Mouse (Mus musculus): Measurements from ENCODE around the gene Cep70.

Gene Cep70

DNA sequence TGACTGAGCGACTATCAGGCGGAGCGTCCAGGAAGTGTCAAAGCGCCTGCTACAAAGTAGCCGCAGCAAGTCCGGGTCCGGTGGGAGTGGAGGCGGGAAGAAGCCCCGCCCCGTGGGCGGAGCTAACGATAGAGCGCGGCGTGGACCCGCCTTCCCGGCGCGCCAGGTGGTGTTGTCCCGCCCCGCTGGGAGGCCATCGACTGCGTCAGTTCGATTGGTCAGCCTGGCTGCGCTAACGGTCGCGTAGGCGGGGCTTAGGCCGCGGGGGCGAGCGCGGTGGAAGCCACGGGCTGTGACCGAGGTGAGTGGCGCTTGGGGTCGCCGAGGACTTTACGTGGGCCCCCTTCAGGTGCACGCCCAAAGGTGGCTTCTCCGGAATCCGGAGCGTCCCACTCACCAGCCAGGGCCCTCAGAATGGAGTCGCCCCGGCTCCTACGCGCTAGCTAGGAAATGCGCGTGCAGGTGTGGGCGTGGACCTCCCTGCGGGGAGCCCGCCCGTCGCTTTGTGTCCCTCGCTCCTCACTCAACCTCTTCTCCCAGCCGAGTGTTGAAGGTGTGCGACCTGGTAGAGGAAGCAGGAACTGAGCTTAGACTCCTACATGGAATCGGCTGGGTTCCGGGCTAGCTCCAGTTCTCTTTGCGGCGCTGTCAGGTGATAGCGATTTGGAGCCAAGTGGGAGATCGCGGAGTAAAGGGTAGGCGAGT lies at the start of gene Cep70:
Cep70 (plus strand) TSS at position 178 of the 705 bp plus-strand sequence.
- DNase-seq = peak; percentile 98 to 99

DNA sequence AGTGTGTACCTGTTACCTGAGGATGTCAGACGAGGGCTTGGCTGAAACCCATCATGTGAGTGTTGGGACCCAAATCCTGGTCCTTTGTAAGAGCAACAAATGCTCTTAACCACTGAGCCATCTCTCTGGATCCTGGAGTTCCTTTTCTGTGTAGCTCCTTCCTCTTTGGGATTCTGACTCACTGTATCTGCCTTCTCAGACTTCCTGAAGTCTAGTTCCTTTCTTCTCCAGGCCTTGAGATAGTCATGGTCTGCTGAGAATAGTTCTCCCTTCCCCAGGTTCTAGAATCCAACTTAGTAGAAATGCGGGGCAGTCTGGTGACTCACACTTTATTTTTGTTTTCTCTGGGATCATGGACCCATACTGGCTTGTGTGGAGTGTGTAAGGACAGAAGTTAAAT lies 30.5 kb upstream of the Cep70 start:
- no peak for DNase-seq

DNA sequence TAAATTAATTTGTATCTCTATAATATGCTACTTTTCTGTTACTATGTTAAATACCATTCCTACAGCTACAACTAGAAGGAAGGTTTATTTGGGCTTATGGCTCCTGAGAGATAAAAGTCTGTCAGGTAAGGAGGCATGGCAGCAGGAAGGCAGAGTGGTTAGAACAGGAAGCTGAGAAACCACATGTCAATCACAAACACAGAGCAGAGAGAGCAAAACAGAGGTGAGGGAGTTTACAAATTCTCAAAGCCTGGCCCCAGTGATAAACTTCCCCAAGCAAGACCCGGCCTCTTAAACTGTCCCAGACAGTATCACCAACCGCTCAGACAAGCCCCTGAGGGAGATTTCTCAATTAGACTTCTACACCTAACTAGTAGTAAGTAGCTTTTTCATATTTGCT lies 27.0 kb upstream of the Cep70 start:
- no peak for DNase-seq

DNA sequence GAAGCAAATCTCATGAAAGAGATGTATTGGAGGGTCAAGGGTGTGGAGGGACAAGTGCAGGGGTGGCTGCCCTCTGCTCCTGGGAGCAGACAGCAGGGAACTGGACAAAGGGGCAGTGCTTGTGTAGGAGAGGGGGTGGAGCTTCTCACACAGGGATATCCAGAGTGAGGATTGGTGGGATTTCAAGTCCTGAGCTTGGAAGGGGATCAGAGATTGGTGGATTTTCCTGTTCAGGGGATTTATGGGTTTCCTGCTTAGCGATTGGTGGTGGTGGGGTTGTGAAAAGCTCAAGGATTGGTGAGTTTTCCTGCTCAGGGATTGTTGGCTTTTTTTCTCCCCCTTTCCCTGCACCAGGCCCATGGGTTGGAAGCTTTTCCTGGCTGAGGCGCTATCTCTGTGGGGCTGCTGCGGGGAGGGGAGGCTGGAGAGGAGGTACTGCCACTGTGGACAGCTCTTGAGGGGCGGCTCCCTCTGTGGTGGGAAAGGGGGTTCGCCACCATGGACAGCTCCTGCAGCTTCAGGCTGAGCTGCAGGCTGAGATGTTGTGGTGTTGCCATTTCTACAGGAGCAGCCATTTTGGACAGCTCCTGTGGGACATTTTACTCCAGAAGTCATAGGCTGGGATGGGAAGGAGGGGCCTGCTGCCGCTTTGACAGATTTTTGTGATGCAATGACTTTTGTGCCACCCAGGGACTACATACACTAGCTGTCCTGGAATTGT lies 25.0 kb upstream of the Cep70 start:
- DNase-seq = peak in 1 of 2 experiments; percentile 10

DNA sequence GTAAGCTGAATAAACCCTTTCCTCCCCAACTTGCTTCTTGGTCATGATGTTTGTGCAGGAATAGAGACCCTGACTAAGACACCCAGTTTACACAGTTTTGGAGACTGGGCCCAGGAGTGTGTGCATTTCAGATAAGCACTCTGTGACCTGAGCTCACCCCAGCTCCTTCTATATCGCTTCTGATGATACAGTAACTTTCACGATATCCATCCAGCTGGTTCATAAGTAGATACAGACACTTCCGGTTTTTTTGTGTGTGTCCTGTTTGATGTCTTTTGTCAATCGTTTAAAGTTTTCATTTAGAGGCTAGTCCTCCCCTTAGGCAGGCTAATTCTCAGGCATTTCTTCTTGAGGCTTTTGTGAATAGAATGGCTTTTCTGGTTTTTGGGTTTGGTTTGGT lies 21.5 kb upstream of the Cep70 start:
- DNase-seq = no peak

DNA sequence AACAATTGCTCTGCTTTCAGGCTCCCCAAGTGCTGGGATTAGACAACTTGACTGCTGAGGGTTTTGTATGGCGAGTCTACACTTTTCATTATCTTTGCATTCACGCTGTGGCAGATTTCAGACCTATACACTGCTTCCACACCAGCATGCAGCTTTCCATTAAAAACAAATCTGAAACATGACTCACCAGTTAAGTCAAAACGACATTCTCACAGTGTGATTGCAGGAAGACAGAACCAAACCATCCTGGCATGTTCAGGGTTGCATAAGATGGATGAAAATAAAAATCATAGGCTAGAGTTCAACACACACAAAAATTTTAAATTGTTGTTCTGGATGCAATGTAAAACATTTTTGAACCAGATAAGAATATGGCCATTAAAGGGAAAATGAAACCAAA lies 18.6 kb upstream of the Cep70 start:
- no peak for DNase-seq

DNA sequence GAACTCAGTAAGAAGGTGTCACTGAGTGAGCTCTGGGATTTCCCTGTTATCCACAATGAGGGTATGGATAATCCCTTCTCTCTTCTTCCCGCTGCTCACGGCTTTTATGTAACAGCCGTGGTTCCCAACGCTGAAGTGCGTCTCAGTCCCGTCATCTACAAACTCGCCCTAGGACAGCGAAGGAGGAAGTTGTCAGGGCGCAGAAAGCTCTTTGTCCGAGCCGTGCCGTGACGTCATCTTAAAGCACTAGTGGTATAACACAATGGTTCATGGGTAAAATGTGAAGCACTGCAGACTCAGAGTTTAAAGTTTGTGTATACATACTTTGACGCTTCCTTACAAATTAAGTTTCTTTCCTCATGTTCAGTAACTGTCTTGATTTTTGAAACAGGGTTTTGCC lies 13.7 kb upstream of the Cep70 start:
- DNase-seq = no peak

DNA sequence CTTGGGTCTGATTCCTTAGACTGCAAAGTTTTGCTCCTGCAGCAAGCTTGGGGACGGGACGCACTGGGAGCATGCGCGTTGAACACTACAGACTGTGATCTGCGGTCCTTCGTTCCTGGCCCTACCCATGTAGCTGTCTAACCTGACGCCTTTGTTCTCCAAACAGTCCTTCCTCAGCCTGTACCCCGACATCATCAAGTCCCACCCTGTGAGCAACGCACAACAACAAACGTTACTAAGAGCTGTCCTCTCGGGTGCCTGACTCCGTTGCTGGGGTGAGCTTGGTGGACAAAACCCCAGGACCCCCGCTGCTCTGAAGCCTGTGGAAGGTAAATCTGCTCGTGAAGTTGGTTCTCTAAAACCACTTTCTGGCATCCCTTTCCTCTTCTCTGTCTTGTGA lies 6.0 kb upstream of the Cep70 start, which contains the start of gene Faiml:
Faiml (minus strand) TSS at position 101 of the 400 bp plus-strand sequence.
- no peak for DNase-seq

DNA sequence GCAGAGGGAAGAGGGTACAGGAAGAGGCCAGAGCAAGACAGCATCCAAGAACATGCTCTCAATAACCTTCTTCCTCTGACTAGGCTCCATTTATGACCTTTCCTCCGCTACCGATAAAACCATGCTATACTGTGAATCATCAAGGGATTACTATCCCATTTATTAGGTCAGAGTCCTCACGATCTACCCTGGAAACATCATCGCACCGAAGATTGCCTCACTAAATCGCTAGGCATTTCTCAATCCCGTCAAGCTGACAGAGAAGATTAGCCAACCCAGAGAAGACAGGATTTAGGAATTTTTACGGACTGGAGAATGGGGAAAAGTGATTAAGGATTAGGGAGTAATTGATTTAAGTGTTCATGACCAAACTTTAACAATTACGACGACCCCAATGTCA lies 4.9 kb upstream of the Cep70 start:
- DNase-seq = no peak

DNA sequence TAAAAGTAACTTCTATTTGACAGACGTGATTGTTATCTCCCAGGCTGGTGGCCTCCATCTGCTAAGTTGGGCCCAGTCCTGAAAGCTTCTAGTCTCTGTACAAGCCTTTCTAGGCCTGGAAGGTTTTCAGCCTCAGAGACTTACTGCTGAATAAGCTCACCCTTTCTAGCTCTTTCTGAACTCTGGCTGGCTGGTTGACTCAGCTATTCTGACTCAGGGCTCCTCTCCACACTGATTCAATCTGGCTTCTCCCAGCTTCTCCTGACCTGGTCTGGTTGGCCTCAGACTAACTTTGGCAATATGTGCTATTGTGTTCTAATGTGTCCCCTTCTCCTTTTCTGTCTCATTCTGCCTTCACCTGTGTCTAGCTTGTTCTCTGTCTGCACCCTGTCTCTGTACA lies 3.9 kb upstream of the Cep70 start:
- no peak for DNase-seq

DNA sequence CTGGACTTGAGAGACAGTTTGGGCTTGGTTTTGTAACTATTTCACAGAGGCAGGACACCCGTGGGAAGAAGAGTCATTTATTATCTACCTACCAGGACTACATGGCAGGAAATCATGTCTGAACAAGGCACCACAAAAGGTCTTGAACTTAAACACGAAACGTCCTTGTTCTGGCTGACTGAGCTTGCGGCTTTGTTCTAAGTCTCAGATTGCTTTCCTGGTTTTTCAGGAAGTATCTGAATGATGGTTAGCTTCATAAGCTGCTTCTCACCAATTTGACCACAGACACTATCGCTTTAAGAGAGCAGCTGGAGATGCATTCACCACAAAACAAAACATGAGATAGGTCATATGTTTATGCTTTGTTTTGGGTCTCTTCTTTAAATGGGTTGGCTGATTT lies 2.6 kb upstream of the Cep70 start:
- DNase-seq = no peak

DNA sequence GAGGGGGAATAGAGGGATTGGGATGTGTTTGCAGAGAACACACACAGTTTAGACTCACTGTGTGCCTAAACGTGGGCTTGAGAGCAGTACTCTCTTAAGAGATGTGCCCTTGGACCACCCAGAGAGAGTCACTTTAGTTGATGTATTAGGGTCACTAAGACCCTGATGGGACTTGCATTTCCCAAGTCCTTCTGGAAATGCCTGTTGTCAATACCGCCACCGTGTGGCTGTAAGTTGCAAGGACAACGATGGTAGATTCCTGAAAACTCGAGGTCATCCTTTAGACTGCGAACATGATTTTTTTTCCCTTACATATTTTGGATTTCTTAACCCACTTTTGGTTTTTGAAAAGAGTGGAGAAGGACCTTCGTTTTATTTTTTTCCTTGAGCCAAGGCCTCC lies 1.1 kb upstream of the Cep70 start:
- peak; percentile 71 to 72 for DNase-seq

DNA sequence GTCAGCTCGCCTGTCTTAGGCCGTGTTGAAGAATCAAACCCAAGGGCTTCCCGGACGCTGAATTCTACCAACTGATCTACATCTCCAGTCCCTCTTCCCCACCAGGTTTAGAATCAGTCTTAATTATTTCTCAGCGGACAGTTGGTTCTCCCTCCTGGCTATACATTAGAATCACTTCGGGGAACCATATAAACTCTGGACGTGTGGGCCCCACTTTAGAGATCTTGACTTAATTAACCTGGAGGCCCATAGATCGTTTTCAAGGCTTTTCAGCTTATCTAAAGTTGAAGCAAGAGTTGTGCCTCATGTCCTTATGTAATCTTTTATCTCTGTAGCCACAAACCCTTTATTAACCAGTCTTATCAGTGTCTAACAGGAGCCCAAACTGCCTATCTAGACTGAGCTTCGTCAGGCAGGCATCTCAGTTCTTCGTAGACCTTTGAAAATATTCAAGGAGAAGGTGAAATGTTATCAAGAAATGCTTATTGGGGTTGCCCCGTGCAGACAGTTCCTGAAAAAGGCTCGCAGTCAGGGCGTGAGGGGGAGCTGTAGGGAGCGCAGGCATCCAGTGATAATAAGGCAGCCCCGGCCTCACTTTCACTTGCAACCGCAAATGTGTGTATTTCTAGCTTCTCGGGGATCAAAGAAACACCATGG lies 506 bp upstream of the Cep70 start:
- no peak for DNase-seq

DNA sequence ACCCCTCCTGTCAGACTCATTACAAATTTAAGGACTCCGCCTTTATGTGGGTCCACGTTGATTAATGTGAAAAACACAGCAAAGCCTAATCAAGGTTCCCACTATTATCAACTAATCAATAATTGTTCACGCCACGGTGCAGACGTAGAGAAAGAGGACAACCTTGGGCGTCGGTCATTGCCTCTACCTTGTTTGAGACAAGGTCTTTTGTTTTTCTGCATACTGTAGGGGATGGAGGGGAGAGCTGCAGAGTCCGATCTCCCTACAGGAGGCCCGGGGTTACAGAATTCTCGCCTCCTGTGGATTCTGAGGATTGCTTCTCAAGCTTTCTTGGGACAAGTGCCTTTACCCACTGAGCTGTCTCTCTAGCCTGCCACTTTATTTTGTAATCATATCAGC lies 727 bp downstream of the Cep70 start:
- peak in 1 of 2 experiments; percentile 16 for DNase-seq

DNA sequence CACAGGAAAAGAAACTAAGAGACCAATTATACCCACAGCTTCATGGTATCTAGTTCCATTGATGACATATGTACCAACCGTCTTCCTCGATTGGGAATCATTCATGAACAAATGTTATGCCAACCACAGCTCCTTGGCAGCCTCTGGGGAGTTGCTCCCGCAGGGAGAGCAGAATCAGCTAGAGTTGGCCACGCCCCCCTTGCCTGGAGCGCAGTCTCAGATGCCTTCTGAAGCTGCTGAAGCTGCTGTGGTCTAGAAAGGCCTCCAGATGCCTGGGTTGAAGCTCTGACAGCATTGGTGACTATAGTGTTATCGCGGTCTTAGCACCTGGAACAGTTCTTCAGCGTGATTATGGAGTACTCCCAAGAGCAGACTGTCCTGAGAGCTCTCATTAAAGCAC lies 5.1 kb downstream of the Cep70 start:
- DNase-seq = no peak

DNA sequence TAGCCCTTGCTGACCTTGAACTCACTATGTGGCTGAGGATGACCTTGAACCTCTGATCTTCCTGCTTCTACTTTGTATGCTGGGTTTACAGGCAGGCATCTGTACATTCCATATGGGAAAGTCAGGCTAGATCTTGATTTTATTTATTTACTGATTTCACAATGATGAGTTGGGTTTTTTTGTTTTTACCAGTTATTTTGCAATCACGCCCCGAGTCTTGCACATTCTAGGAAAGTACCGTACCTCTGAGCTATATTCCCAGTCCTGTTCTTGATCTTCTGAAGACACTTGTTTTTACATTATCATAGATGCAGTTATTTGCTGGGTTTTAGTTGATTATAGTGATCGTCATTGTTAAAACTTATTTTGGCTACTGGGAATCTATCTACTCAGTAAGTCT lies 5.7 kb downstream of the Cep70 start:
- DNase-seq = no peak

DNA sequence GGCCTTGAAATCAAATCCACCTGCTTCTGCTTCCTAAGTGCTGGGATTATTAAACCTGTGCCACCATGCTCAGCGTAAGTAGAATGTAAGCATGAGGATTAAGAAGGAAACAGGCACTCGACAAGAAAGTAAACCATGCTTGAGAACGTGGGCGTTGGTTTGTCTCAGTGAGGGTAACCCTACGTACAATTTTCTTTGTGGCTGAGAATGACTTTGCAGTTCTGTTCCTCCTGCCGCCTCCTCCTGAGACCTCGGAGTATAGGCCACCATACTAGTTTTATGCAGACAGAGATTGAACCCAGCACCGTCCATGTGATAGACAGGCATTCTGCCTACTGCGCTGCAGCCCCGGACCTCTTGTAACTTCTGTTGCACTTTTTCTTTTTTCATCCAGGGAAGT lies 10.7 kb downstream of the Cep70 start:
- no peak for DNase-seq

DNA sequence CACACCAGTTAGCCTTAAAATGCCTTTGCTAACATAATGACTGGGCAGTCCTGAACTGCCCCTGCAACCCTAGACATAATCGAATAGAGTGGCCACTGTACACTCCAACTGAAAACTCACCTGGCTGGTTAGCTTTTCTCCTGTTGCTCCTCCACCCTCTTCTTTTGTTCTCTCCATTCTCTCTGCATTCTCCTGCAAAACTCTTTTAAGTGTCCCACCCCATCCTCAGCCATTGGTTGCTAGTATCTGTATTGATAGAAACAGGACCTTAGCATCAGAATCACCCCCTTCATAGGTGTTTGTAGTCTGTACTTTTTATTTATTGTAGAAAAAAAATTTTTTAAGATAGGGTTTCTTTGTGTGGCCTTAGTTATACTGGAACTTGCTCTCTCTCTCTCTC lies 13.0 kb downstream of the Cep70 start:
- DNase-seq = no peak

DNA sequence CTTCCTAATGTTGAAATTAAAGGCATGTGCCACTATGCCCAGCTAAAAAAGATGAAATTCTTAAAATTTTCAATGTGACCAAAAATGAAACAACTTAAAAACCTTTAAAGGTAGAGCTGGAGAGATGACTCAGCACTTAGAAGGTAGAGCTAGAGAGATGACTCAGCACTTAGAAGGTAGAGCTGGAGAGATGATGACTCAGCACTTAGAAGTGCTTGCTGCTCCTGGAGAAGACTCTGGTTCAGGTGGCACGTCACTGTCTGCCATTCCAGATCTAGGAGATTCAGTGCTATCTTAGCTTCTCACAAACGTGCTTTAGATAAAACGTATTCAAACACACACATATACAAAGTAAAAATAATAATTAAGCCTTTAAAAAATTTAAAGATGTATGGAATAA lies 13.7 kb downstream of the Cep70 start:
- no peak for DNase-seq

DNA sequence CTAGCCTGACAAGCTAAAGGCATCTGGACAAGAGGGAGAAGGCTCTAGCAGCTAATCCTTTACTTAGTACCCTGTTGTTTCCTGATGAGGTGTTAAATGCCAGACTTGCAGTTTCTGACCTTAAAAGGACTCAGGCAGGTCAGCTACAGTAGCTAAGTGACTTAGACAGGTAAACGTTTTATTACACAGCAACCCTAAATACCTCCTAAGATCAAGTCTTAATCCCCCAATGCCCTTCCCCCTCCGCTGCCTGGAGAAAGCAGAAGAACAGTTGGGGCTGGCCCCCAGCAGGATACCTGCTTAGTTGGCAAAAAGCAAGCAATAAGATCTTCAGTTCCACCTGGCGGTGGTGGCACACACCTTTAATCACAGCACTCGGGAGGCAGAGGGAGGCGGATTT lies 15.7 kb downstream of the Cep70 start:
- DNase-seq = no peak

DNA sequence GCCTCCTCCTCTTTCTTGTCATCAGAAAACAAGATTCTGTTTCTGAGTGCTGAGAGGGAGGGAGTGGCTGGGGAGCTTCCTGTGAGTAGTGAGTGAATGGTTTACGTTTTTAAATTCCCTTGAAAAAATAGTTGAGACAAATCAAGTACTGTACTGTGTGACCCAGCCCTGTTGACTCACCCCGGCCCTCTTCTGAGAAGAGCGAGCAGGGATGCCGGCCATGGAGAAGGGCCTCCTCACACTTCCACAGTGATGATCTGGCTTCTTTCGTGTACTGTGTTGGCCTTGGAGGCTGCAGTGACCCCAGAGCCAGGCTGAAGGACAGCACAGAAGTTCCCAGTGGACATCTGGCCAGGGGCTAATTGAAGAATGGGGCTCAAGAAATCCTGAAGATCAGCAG lies 61.1 kb downstream of the Cep70 start:
- DNase-seq = no peak

DNA sequence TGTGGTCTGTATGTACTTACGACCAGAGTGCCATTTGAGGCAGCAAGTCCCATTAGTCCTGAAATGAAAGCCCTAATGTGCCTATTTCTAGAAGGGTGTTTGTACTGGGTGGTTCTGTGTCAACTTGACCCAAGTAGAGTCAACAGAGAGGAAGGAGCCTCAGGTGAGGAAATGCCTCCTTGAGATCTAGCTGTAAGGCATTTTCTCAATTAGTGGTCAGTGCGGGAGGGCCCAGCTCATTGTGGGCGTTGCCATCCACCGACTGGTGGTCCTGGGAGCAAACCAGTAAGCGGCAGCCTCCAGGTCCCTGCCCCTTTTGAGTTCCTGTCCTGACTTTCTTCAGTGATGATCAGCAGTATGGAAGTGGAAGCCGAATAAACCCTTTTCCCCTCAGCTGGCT lies 63.1 kb downstream of the Cep70 start:
- no peak for DNase-seq

DNA sequence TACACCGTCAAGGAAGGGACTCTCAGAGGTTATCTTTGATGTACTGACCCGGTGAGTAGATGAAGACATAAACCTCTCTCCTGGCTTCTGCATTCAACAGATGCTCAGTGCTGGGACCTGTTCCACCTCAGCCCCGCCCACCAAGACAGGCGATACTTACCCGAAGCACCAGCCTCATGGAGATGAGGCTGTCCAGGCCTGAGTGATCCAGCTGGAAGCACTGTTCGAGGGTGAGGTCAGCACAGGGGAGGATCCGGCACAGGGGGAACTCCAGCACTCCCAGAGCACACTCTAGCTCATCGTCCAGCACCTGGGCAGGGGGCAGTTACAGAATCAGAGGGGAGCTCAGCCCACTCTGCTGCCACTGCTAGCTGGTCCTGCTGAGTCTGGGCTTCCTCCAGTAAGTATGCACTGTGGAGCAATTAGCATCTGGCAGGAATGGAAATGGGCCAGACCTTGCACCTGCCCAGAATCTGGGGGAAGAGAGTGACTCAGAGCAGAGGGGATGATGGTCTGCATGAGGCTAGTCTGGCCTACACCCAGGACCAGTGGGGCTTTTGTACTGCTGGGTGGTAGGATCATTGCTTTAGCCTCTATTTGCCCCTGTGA lies 76.3 kb downstream of the Cep70 start:
- DNase-seq = peak; percentile 3 to 24

DNA sequence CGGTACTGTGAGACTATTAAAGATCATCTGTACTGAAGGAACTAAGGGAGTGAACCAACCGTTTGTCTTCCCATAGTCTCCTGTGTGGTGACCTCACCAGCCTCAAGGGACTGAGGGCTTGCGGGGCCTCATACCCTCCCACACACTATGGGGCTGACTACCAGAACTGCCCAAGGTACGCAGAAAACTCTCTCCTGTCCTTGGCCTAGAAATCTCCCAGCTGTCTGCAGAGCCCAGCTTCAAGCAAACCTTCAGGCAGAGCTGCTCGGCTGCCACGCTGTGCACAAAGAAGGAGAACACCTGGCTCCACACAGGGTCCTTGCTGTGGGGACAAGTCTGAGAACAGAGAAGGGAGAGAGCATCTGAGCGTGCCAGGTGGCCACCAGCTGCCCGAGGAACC lies 76.8 kb downstream of the Cep70 start:
- DNase-seq = peak in 1 of 2 experiments; percentile 3

Data from cerebellum, postnatal 14 days (tissue).